Mouse (Mus musculus) urinary bladder, postnatal 10 days (tissue): ENCODE measurements around the gene Elf1.
"Not testable (repeated sequence)": the region's sequence is repeated elsewhere in the genome, so short reads cannot be mapped to it uniquely, and the experiment has no call there.

Experiments
- DNase-seq: peaks from one replicate; pipeline ENCODE4 v3.0.0; 2022; ENCODE audit warnings: low spot score

The Elf1 gene

DNA sequence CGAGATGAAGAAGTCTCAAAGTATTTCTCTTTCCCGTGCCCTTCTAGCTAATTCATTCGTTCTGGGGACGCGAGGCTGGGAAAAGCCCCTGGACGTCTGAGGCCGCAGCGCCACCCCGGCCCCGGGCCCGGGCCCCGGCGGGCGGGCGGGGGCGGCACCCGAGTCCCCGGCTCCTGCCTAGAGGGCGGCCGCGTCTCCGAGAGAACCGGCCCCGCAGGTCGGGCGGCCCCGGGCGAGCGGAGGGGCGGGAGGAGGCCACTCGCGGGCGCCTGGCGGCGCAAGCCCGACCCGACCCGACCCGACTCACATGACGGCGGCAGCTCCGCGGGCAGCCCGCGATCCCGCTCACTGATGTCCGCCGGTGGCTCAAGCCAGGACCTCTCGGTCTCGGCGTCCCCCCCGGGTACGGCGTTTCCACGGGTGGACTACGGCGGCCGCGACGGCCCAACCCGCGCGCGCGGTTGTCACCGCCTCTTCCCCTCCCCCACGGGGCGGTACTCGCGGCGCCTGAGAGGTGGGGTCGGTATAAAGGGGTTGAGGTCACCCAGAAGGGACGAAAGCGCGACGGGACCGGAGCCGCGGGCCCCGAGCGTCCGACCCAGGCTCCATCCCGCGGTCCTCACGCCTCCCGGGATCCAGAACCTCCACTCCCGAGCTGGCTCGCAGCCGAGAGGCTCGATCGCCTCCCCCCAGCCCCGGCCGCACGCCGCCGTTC is at the start of gene Elf1:
Gene Elf1 (plus strand): TSS at position 571 of the 715 bp plus-strand sequence.
- peak; percentile 85 for DNase-seq

GRCm38 (mm10) chr14:79434068-79434467 is 46.9 kb upstream of the Elf1 start:
- no peak for DNase-seq

- no peak for DNase-seq
Observed at GRCm38 (mm10) chr14:79440655-79441054, 40.3 kb upstream of the Elf1 start.

DNA sequence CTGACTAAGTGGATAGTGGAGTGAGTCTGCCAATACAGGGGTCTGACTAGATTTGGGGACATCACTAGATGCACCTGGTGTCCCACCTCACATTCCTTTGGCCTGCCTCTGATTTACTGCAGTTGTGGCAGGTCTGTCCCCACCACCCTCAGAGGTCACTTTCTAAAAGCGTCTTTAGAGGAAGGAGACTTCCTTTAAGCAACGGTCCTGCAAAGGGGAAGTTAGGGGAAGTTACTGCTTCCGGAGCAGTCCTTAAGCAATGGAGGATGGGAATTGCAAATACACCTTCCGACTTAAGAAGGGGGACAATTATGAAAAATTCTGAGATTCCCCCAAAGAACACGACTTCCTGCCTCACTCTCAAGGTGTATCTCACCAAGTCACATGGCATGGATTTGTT is 39.6 kb upstream of the Elf1 start:
- DNase-seq, result no peak

DNA sequence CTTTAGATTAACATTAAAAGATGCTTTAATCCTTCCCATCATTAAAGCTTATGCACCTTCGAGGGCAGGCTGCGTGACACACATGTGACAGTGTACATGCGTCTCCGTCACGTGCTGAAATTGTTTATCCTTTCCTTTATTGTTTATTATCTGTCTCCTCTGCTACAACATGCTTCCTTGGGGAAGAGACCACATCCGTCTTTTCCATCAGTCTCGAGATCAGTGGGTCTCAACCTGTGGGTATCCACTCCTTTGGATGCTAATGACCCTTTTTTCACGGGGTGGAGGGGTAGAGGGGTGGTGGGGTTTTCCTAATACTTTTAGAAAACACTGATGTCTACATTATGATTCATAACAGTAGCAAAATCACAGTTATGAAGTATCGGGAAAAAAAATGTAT is 36.4 kb upstream of the Elf1 start:
- no peak for DNase-seq

DNA sequence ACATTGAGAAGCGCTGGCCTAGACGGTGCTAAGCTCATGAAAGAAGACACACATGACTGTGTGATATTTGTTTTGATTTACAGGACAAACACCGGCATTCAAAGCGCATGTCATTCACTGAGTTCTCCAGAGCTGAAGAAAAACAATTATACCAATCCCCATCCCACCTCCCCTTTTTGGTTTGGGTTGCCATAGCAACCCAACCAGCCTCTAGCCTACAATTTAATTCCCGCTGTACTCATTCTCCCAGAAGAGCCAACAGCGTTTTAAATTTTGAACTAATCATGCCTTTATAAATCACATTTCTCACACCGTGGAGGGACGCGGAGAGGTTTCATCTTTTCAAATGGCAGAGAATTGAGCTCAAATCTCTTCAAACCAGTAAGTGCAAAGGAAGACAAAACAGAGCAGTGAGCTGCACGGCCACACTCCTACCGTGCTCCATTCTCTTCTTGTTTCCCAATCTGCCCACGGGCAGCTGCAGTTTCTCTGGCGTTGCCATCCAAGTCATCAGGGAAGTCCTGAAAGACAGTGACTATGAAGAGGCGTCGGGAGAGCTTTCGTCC is 35.9 kb upstream of the Elf1 start:
- no peak for DNase-seq

DNA sequence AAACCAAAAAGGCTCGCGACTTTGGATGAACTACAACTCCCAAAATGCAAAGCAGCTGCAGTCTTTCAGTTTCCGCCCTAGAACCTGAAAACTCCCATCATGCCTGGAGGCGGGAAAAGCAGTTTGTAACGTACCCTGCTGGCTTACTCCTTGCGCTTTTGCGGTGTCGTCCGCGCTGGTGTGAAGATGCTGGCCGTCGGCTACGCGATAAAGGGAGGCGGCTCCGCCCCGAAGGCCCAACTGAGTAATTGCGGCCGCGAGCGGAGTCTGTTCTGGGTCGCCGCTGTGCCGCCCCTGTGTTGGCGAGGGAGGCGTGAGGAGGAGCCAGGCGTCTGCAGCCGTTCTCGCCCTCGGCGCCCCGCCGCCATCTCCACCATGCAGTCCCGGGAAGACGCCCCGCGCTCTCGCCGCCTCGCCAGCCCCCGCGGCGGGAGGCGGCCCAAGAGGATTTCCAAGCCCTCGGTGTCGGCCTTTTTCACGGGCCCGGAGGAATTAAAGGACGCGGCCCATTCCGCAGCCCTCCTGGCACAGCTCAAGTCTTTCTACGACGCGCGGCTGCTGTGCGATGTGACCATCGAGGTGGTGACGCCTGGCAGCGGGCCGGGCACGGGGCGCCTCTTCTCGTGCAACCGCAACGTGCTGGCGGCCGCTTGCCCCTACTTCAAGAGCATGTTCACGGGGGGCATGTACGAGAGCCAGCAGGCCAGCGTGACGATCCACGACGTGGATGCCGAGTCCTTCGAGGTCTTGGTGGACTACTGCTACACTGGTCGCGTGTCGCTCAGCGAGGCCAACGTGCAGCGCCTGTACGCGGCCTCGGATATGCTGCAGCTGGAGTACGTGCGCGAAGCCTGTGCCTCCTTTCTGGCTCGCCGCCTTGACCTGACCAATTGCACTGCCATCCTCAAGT is 29.1 kb upstream of the Elf1 start, which contains the start of gene Kbtbd6:
Gene Kbtbd6 (plus strand): TSS at position 155 of the 910 bp plus-strand sequence.
- DNase-seq, result peak; percentile 16

DNA sequence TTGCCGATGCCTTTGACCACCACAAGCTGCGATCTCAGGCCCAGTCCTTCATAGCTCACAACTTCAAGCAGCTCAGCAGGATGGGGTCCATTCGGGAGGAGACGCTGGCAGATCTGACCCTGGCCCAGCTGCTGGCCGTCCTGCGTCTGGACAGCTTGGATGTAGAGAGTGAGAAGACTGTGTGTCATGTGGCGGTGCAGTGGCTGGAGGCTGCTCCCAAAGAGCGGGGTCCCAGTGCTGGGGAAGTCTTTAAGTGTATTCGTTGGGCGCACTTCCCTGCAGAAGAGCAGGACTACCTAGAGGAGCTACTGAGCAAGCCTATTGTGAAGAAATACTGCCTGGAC is 28.4 kb upstream of the Elf1 start:
- DNase-seq, result not testable (repeated sequence)

DNA sequence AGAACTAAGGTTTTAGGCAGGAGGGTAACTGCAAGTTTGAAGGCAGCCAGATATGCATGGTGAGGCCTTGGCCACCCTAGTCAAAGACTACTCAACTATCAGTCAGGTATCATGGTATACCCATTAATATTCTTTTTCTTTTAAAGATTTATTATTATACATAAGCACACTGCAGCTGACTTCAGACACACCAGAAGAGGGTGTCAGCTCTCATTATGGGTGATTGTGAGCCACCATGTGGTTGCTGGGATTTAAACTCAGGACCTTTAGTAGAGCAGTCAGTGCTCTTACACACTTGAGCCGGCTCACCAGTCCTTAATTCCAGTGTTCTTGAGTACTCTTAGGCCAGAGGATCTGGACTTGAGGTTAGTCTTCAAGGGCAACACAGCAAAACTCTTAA is 20.6 kb upstream of the Elf1 start:
- DNase-seq, result no peak

DNA sequence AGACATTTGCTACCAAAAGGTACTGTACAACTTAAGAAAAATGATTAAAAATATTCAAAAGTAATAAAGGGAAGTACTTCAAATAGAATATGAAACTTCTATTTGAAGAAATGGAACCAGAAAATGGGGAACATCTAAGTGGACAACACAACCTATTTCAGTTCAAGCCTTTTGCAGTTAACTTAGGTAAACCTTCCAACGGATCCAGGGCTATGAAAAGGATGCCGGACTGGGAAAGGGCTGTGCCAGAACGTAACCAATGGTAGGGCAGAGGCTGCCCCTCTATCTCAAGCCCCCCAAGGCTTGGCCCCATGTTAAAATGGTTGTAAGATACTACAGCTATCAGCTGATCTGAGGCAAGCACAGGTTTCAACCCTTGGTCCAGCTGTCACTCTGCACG is 20.0 kb upstream of the Elf1 start:
- no peak for DNase-seq

GRCm38 (mm10) chr14:79465623-79466022 is 15.4 kb upstream of the Elf1 start:
- DNase-seq, result no peak

DNA sequence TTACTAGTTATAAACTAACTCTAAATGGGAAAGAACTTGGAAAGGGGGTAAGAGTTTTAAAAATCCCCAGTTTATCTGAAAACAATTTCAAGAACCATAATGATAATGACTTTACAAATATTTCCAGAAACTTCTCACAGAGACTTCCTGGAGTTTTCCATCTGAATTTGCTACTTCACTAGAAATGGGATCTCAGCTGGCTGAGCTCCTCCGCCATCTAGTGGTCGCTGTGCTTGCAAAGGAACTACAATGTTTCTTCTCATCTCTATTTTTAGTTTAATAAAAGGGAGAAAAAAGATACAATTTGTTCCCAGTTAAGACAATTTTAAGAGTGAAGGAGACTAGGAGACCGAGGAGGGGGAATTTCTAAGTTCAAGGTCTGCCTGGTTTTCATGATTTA is 13.4 kb upstream of the Elf1 start:
- DNase-seq, result no peak

GRCm38 (mm10) chr14:79473384-79473783 is 7.6 kb upstream of the Elf1 start:
- DNase-seq, result no peak

DNA sequence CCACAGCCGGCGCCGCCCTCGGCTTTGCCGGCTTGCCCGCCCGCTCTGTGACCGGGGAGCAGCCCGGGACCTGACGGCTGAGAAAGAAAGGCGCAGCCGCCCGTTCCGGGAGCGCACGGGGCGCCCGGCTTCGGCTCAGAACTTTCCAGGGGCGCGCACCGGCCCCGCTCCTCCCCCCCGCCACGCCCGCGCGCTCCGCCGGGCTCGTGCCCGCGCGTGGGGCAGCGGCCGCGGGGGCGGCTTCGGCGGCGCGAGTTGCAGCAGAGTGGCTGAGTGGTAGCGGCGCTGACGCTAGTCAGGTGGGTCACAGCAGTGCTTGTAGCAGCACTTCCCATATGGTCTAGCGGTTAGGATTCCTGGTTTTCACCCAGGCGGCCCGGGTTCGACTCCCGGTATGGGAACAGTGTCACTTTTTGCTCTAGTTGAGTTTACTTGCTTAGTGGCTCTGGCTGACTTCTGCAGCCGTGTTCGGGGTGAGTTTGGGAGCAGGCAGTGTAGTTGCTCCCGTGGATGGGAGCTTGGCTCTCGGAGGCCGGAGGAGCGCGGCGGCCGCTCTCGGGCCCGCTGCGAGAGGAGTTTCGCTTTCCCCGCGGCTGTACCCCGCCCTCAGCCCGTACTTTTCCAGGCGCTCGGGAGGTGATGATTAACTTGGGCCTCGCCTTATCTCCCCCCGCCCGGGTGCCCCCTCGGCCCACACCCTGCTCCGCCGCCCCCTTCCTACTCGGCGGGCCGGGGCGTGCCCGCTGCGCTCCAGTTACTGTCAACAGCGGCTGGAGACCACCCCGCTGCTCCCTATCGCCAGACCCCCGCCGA is 551 bp downstream of the Elf1 start, which contains the start of gene Wbp4:
Gene Wbp4 (minus strand): TSS at position 182 of the 813 bp plus-strand sequence.
- DNase-seq, result peak; percentile 65

DNA sequence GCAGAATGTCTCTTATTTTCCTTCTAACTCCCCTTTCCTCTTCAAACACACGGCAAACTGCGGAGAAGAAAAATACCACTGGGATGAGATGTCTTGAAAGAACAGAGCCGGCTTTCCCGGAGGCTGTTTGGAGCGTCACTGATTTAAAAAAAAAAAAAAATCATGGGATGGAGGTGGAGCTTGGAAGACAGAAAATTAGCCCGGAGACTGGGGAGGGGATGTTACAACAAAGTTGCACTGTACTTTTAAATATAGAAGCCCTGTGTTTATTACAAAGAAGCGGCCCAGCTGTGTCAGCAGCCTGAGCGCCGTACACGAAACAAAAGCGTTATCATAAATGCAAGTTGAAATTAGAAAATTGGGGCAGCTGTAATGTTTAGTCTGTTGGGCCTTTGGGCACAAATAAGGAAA is 1.3 kb downstream of the Elf1 start:
- no peak for DNase-seq

DNA sequence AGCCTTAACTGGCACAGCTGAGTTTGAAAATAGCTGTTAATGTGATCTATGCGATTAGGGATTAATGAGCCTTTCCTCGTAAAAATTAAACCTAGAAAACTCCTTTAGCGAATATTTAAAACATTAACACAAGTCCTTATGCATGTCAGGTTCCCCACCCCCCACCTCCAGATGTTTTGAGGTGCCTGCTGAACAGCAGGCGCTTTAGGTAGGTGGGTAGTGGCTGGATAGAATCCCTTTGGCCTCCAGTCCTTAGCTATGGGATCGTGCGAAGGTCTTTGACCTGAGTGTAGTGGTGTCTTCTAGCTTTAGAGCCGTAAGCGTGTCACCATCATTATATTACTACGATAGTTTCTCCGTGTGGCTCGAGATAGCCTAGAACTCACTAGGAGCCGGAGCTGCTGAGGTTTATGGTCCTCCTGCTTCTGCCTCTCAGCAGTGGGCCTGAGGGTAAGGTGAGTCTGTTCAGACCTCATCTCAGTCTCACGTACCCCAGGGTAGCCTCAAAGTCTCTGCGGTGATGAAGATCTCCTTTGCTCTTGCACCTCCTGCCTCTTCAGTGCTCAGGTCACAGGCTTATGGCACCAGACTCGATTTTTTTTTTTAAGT is 1.9 kb downstream of the Elf1 start:
- no peak for DNase-seq

DNA sequence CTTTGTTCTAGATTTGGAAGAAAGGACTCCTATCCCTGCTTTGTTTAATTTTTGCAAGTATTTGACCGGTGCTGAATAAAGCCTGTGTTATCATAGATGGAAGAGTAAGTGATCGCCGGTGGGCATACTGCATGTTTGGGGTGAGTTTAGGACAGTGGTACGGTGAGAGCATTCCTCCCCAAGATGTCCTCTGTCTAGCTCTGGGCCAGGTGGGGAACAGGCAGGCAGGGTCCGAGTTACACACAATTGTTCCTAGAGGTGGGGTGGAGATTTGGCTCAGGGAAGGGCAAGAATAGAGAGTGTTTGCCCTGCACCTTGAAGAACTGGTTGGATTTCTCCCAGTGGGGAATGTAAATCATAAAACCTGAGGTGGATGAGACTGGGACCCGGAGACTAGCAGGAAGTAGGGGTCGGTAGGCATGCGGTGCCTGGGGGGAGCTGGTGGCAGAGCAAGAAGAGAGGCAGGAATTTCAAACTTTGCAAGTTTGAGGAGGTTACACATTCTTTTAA is 2.7 kb downstream of the Elf1 start:
- DNase-seq, result no peak

DNA sequence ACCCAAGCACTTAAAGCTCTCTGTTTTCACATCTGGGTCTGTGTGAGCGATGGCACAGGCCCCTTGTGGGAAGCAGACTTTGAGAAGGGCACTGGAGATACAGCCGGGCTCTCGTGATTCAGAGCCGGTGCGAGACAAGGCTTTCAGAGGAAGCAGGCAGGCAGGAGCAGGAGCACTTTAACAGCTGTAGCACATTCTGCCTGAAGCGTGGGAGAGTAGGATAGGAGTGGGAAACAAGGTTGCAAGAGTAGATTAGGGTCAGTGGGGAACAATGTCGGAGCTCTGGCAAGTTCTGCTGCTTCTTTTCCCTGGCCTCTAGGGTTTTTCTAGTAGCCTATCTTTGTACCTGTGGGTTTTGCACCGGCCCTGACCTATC is 5.6 kb downstream of the Elf1 start:
- no peak for DNase-seq

DNA sequence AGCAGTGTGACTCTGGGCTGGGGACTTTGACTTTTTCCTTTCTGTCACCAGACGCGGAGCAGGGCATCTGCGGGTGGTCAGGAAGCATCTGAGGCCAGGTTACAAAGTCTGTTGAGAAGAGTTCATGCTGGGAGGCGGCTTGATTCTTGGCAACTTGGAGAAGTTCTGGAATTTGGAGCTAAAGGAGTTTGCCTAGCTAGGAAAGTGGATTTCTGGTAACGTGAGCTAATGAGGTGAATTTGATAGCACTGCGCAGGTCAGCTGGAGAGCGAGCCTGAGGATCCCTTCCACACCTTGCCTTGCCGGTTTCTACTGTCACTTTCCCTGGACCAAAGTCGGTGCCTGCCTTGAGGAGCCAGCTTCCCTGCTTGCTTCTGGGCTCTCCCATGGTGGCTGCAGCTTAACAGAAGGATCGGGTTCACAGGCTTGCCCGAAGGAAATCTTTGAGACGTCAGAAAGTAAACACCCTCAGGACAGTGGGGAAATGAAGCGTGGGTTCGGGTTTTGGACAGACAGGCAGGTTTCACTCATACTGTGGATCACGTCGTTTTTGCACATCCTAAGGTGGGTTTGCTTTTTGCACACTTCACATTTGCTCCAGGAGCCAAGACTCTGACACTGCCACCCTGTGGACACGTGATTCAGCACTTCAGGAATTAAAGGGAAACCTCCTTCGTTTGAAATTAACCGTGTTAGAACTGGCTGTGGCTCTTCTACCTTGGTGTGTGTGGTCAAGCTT is 6.2 kb downstream of the Elf1 start:
- DNase-seq, result no peak

DNA sequence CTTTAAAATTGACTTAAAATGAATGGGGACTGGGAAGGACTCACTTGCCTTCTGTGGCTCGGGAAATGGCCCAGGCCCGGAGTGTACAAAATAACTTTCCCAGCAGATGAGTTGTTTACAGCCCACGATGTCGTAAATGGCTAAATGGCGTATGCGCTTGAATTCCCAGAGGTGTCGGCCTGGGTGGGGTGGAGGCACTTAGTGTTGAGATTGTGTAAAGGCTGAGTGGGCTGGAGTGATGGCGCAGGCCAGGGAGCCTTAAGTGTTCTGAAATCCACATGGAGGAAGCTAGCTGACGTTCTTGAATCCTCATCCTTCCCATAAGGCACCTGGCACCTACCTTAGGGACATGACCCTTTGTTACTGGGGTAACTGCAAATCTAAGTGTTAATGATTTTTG is 7.5 kb downstream of the Elf1 start:
- DNase-seq, result no peak

DNA sequence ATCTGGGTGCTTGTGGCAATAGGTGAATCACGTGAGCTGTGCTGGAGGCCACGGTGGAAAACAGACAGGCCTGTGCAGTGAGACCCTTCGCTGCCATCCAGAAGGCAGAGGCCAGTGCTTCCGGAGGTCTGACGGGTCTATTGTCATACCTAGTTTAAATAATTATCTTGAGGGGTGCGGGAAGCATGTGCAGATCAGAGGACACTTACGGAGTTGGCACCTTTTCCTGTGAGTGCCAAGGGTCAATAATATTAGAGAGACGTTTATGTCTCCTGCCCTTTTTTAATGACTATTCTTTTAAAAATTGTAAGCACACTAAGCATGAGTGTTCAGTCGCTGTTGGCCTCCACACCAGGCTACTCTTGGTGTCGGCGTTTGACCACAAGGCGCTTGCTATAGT is 8.2 kb downstream of the Elf1 start:
- DNase-seq, result no peak
